Mouse (Mus musculus): ENCODE data around the gene Bcl2l13. TPM values are rescaled to one million over a fixed set of nuclear protein-coding genes. Genes with fewer than 3 reads are reported as not detected.
A peak's percentile ranks its signal among the peaks of the same experiment; 100 is the strongest.
"Not testable (repeated sequence)": the region's sequence is repeated elsewhere in the genome, so short reads cannot be mapped to it uniquely, and the experiment has no call there.

The Bcl2l13 gene
- polyA plus RNA-seq, 1 experiment from 2014 or later, result 33.1 TPM

DNA sequence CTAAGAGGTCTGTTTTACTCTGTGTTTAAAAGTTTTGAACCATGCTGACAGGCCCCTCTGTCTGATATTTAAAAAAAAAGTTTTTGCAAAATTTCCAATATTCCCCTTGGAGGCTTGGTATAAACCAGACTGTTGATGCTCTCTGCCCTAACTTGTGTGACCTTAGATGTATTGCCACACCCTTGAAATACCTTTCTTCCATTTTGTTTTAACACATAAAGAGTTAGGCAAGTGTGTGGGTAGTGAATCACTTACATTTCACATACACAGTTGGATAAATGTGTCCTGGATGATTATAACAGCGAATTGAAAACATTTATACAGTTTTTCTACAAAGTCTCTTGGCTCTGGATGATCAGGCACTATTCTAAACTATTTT is 1.1 kb downstream of the Bcl2l13 start:
- H3K9ac ChIP-seq (replicated peaks; ENCODE audit: low read length), result peak overlapping the region; percentile 85; the same call in 1 of the 2 replicates
- peak overlapping the region; percentile 86 for H3K4me3 ChIP-seq (replicated peaks; ENCODE audit: low read depth, low read length)
- H3K27me3 ChIP-seq (ENCODE audit: control insufficient read depth, insufficient read depth, low read length), result no peaks in the 10 kb centered on the region
- no peak for DNase-seq
- no peaks in the 10 kb centered on the region for H3K9me3 ChIP-seq (ENCODE audit: control insufficient read depth, low read length)
- peaks cover 7% of the 10 kb centered on the region; the same call in 1 of the 2 replicates for H3K4me1 ChIP-seq (ENCODE audit: control insufficient read depth, insufficient read depth, low read length)
- no peak for ATAC-seq (ENCODE audit: low FRiP score, low TSS enrichment)
- peak overlapping the region; percentile 78 for H3K4me2 ChIP-seq (ENCODE audit: low read length)
- no peak overlapping the region for H3K27ac ChIP-seq (replicated peaks; ENCODE audit: low read depth, low read length)
- WGBS, result 63% methylated on average over 1 of the region's 1 CpGs
- no peaks in the 10 kb centered on the region for H3K36me3 ChIP-seq (ENCODE audit: control insufficient read depth, insufficient read depth, low read length)

GRCm38 (mm10) chr6:120840258-120840657 is 4.2 kb downstream of the Bcl2l13 start:
- no peak overlapping the region for H3K4me2 ChIP-seq (ENCODE audit: low read length)
- no peak overlapping the region for H3K27ac ChIP-seq (replicated peaks; ENCODE audit: low read depth, low read length)
- H3K27me3 ChIP-seq (ENCODE audit: control insufficient read depth, insufficient read depth, low read length), result no peaks in the 10 kb centered on the region
- H3K9ac ChIP-seq (replicated peaks; ENCODE audit: low read length), result no peak overlapping the region
- H3K4me1 ChIP-seq (ENCODE audit: control insufficient read depth, insufficient read depth, low read length), result peaks cover 7% of the 10 kb centered on the region; the same call in 1 of the 2 replicates
- no peak overlapping the region for H3K4me3 ChIP-seq (replicated peaks; ENCODE audit: low read depth, low read length)
- ATAC-seq (ENCODE audit: low FRiP score, low TSS enrichment), result no peak
- DNase-seq, result no peak
- no peaks in the 10 kb centered on the region for H3K9me3 ChIP-seq (ENCODE audit: control insufficient read depth, low read length)
- H3K36me3 ChIP-seq (ENCODE audit: control insufficient read depth, insufficient read depth, low read length), result no peaks in the 10 kb centered on the region
- WGBS, result 98% methylated on average over 7 of the region's 7 CpGs

GRCm38 (mm10) chr6:120841754-120842153 is 5.7 kb downstream of the Bcl2l13 start:
- Histone ChIP-seq H3K4me2 (ENCODE audit: low read length) (no peak overlapping the region), H3K4me3 (replicated peaks; ENCODE audit: low read depth, low read length) (no peak overlapping the region), H3K9ac (replicated peaks; ENCODE audit: low read length) (no peak overlapping the region), H3K9me3 (ENCODE audit: control insufficient read depth, low read length) (no peaks in the 10 kb centered on the region), H3K4me1 (ENCODE audit: control insufficient read depth, insufficient read depth, low read length) (peaks cover 6% of the 10 kb centered on the region; the same call in 1 of the 2 replicates), H3K36me3 (ENCODE audit: control insufficient read depth, insufficient read depth, low read length) (no peaks in the 10 kb centered on the region), H3K27me3 (ENCODE audit: control insufficient read depth, insufficient read depth, low read length) (no peaks in the 10 kb centered on the region), H3K27ac (replicated peaks; ENCODE audit: low read depth, low read length) (no peak overlapping the region)
- DNase-seq (no peak), ATAC-seq (ENCODE audit: low FRiP score, low TSS enrichment) (no peak)
- 98% methylated on average over 5 of the region's 5 CpGs for WGBS

DNA sequence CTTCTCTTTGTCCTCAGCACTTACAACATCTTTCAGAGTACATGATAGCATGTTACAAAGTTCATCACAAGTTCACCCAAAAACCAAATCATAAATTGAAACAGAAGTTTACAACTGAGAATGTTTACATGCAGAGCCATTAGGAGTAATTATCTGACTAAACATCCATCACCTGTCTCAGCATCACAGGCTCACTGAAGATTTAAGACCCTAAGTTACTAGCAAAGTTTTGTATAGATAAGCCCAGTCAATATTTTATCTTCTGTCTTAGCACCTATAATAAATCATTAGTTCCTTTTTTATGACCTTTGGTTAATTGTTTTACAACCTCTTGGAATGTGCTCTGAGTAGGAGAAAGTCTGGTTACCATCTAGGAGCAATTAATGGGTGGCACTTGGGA is 14.7 kb downstream of the Bcl2l13 start:
- not testable (repeated sequence) for H3K9me3 ChIP-seq (ENCODE audit: control insufficient read depth, low read length); H3K4me1 ChIP-seq (ENCODE audit: control insufficient read depth, insufficient read depth, low read length); H3K4me3 ChIP-seq (replicated peaks; ENCODE audit: low read depth, low read length); H3K27ac ChIP-seq (replicated peaks; ENCODE audit: low read depth, low read length); ATAC-seq (ENCODE audit: low FRiP score, low TSS enrichment); H3K4me2 ChIP-seq (ENCODE audit: low read length); H3K27me3 ChIP-seq (ENCODE audit: control insufficient read depth, insufficient read depth, low read length); H3K9ac ChIP-seq (replicated peaks; ENCODE audit: low read length); DNase-seq
- peaks cover 40% of the 10 kb centered on the region for H3K36me3 ChIP-seq (ENCODE audit: control insufficient read depth, insufficient read depth, low read length)

GRCm38 (mm10) chr6:120854413-120854812 is 18.4 kb downstream of the Bcl2l13 start:
- 92% methylated on average over 10 of the region's 10 CpGs for WGBS
- no peak for ATAC-seq (ENCODE audit: low FRiP score, low TSS enrichment)

GRCm38 (mm10) chr6:120858217-120858711 is 22.3 kb downstream of the Bcl2l13 start:
- no peaks in the 10 kb centered on the region for H3K9me3 ChIP-seq (ENCODE audit: control insufficient read depth, low read length)
- peak; percentile 33 for DNase-seq
- 25% methylated on average over 8 of the region's 8 CpGs for WGBS
- H3K27ac ChIP-seq (replicated peaks; ENCODE audit: low read depth, low read length), result 0 out of 2 replicates have a peak overlapping the region, but pooled peaks have one; percentile 1
- H3K4me1 ChIP-seq (ENCODE audit: control insufficient read depth, insufficient read depth, low read length), result no peaks in the 10 kb centered on the region
- ATAC-seq (ENCODE audit: low FRiP score, low TSS enrichment), result peak; percentile 55
- no peak overlapping the region for H3K9ac ChIP-seq (replicated peaks; ENCODE audit: low read length)
- peaks cover 14% of the 10 kb centered on the region; the same call in 1 of the 2 replicates for H3K36me3 ChIP-seq (ENCODE audit: control insufficient read depth, insufficient read depth, low read length)
- no peak overlapping the region for H3K4me3 ChIP-seq (replicated peaks; ENCODE audit: low read depth, low read length)
- H3K27me3 ChIP-seq (ENCODE audit: control insufficient read depth, insufficient read depth, low read length), result no peaks in the 10 kb centered on the region
- no peak overlapping the region for H3K4me2 ChIP-seq (ENCODE audit: low read length)

More at GRCm38 (mm10) chr6:120854413-120854812, 18.4 kb downstream of the Bcl2l13 start:
- DNase-seq, result no peak
- H3K36me3 ChIP-seq (ENCODE audit: control insufficient read depth, insufficient read depth, low read length), result peaks cover 29% of the 10 kb centered on the region; the same call in 1 of the 2 replicates
- no peak overlapping the region for H3K27ac ChIP-seq (replicated peaks; ENCODE audit: low read depth, low read length)
- H3K27me3 ChIP-seq (ENCODE audit: control insufficient read depth, insufficient read depth, low read length), result no peaks in the 10 kb centered on the region
- no peaks in the 10 kb centered on the region for H3K4me1 ChIP-seq (ENCODE audit: control insufficient read depth, insufficient read depth, low read length)
- no peak overlapping the region for H3K9ac ChIP-seq (replicated peaks; ENCODE audit: low read length)
- no peak overlapping the region for H3K4me3 ChIP-seq (replicated peaks; ENCODE audit: low read depth, low read length)
- H3K4me2 ChIP-seq (ENCODE audit: low read length), result no peak overlapping the region
- H3K9me3 ChIP-seq (ENCODE audit: control insufficient read depth, low read length), result no peaks in the 10 kb centered on the region

GRCm38 (mm10) chr6:120860079-120860478 is 24.1 kb downstream of the Bcl2l13 start:
- Histone ChIP-seq H3K27me3 (ENCODE audit: control insufficient read depth, insufficient read depth, low read length) (no peaks in the 10 kb centered on the region), H3K4me3 (replicated peaks; ENCODE audit: low read depth, low read length) (no peak overlapping the region), H3K27ac (replicated peaks; ENCODE audit: low read depth, low read length) (no peak overlapping the region), H3K9ac (replicated peaks; ENCODE audit: low read length) (no peak overlapping the region), H3K4me1 (ENCODE audit: control insufficient read depth, insufficient read depth, low read length) (no peaks in the 10 kb centered on the region), H3K36me3 (ENCODE audit: control insufficient read depth, insufficient read depth, low read length) (peaks cover 4% of the 10 kb centered on the region; the same call in 1 of the 2 replicates), H3K9me3 (ENCODE audit: control insufficient read depth, low read length) (no peaks in the 10 kb centered on the region), H3K4me2 (ENCODE audit: low read length) (no peak overlapping the region)
- WGBS, result 96% methylated on average over 3 of the region's 3 CpGs
- ATAC-seq (ENCODE audit: low FRiP score, low TSS enrichment), result no peak
- no peak for DNase-seq

- H3K36me3 ChIP-seq (ENCODE audit: control insufficient read depth, insufficient read depth, low read length), result peaks cover 20% of the 10 kb centered on the region
- WGBS, result 89% methylated on average over 9 of the region's 9 CpGs
- H3K9me3 ChIP-seq (ENCODE audit: control insufficient read depth, low read length), result no peaks in the 10 kb centered on the region
- DNase-seq (no peak), ATAC-seq (ENCODE audit: low FRiP score, low TSS enrichment) (no peak)
- H3K9ac ChIP-seq (replicated peaks; ENCODE audit: low read length), result no peak overlapping the region
- H3K27ac ChIP-seq (replicated peaks; ENCODE audit: low read depth, low read length), result no peak overlapping the region
- H3K4me3 ChIP-seq (replicated peaks; ENCODE audit: low read depth, low read length), result no peak overlapping the region
- H3K4me1 ChIP-seq (ENCODE audit: control insufficient read depth, insufficient read depth, low read length), result no peaks in the 10 kb centered on the region
- no peaks in the 10 kb centered on the region for H3K27me3 ChIP-seq (ENCODE audit: control insufficient read depth, insufficient read depth, low read length)
- H3K4me2 ChIP-seq (ENCODE audit: low read length), result no peak overlapping the region
Observed at GRCm38 (mm10) chr6:120866051-120866814, 30.2 kb downstream of the Bcl2l13 start.

GRCm38 (mm10) chr6:120868824-120869223 is 32.8 kb downstream of the Bcl2l13 start:
- Histone ChIP-seq H3K4me2 (ENCODE audit: low read length) (no peak overlapping the region), H3K4me3 (replicated peaks; ENCODE audit: low read depth, low read length) (no peak overlapping the region), H3K27ac (replicated peaks; ENCODE audit: low read depth, low read length) (no peak overlapping the region), H3K36me3 (ENCODE audit: control insufficient read depth, insufficient read depth, low read length) (peaks cover 20% of the 10 kb centered on the region), H3K4me1 (ENCODE audit: control insufficient read depth, insufficient read depth, low read length) (no peaks in the 10 kb centered on the region), H3K27me3 (ENCODE audit: control insufficient read depth, insufficient read depth, low read length) (no peaks in the 10 kb centered on the region), H3K9ac (replicated peaks; ENCODE audit: low read length) (no peak overlapping the region), H3K9me3 (ENCODE audit: control insufficient read depth, low read length) (no peaks in the 10 kb centered on the region)
- WGBS, result 85% methylated on average over 1 of the region's 1 CpGs
- ATAC-seq (ENCODE audit: low FRiP score, low TSS enrichment) (no peak), DNase-seq (no peak)
